Mouse (Mus musculus): ENCODE measurements around the gene Gm16181.

DNA sequence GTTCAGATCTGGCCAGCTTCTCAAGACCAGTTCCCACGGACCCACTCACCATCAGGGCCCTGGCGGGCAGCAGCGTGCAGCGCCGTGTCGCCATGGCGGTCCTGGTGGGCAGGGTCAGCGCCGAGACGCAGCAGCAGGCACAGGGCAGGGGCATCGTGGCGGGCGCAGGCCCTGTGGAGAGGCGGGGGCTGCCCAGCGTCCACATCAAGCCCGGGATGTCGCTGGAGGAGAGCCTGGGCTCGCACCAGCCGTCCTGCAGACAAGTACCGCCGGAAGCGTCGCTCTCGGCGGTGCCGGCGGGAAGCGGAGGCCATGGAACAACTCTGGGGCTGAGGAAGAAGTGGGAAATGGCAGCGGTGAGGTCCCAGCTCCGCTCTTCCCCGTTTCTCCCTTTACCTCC is 14.3 kb downstream of the Gm16181 start:
- TF ChIP-seq POLR2A (IDR thresholded peaks at IDR 0.05; ENCODE audit: borderline replicate concordance, extremely low read depth, insufficient read depth, insufficient read length, poor library complexity, severe bottlenecking) (no peak), CTCF (IDR thresholded peaks at IDR 0.05; ENCODE audit: borderline replicate concordance, extremely low read depth, insufficient read depth, insufficient read length) (no peak)

Data from brain, embryonic 14.5 days (tissue).